Mouse (Mus musculus) gastrocnemius, postnatal 36 days (tissue): Measurements from ENCODE around the gene Wfdc8. TPM values are rescaled to one million over a fixed set of nuclear protein-coding genes. Genes with fewer than 3 reads are reported as not detected.

Experiments
- DNase-seq, 2 experiments: peaks; one replicate each; pipeline ENCODE4 v3.0.0; 2022
- intact Hi-C: fragments of 180-260 bp; cut with DNase I; formaldehyde crosslinking; loops from one replicate; pipeline ENCODE4 v1.15.1; 2025
- total RNA-seq, 2 experiments: library from RNA; stranded (reverse); gene quantifications; 2 replicates each; pipeline ENCODE4 v1.2.3; 2021

Wfdc8 gene
- total RNA-seq, 2 experiments from 2014 or later: not detected

- intact Hi-C loops: no loop called here
- DNase-seq: no peak
These were observed 49.9 kb downstream of the Wfdc8 start for GRCm38 (mm10) chr2:164563339-164564038.

GRCm38 (mm10) chr2:164562391-164563188 lies 50.8 kb downstream of the Wfdc8 start, which contains the start of gene Wfdc2:
TSS of gene Wfdc2 (plus strand) at chr2:164562413.
- intact Hi-C loops: no loop called here
- no peak for DNase-seq

GRCm38 (mm10) chr2:164560106-164560505 lies 53.3 kb downstream of the Wfdc8 start:
- intact Hi-C loops: no loop called here
- DNase-seq: no peak

- intact Hi-C loops: no loop called here
- DNase-seq: no peak
These were observed 54.3 kb downstream of the Wfdc8 start for GRCm38 (mm10) chr2:164558991-164559645.

- intact Hi-C loops: no loop called here
- no peak for DNase-seq
These were observed 55.0 kb downstream of the Wfdc8 start for GRCm38 (mm10) chr2:164558426-164558825.

- intact Hi-C loops: no loop called here
- no peak for DNase-seq
These were observed 61.9 kb downstream of the Wfdc8 start for GRCm38 (mm10) chr2:164551502-164551901.

GRCm38 (mm10) chr2:164550895-164551269 lies 62.5 kb downstream of the Wfdc8 start:
- no peak for DNase-seq
- intact Hi-C loops: no loop called here

- DNase-seq: no peak
- intact Hi-C loops: no loop called here
These were observed 63.2 kb downstream of the Wfdc8 start for GRCm38 (mm10) chr2:164549963-164550894.

- DNase-seq: no peak
- intact Hi-C loops: no loop called here
These were observed 64.1 kb downstream of the Wfdc8 start for GRCm38 (mm10) chr2:164549338-164549737.

Other genes starting within 250 kb of the Wfdc8 start
- 1 to 10 TPM in 1 of 2 experiments, not detected in 1; 1.1 TPM for gene Slpi, start 224.5 kb downstream of the Wfdc8 start, total RNA-seq
- gene Rbpjl, start 210.5 kb downstream of the Wfdc8 start, total RNA-seq: not detected
- 1 to 10 TPM; 1.5 to 1.7 TPM for gene Matn4, start 208.5 kb downstream of the Wfdc8 start, total RNA-seq
- gene Sdc4, start 169.7 kb downstream of the Wfdc8 start, total RNA-seq: 10 to 100 TPM; 36.5 to 50.3 TPM
- gene Sys1, start 156.7 kb downstream of the Wfdc8 start, total RNA-seq: 10 to 100 TPM; 17.2 to 20.3 TPM
- gene Gm20458, start 152.7 kb downstream of the Wfdc8 start, total RNA-seq: 1 to 10 TPM; 2.5 to 5.3 TPM
- not detected for gene Trp53tg5, start 139.9 kb downstream of the Wfdc8 start, total RNA-seq
- 10 to 100 TPM; 24.6 to 25.8 TPM for gene Dbndd2, start 127.5 kb downstream of the Wfdc8 start, total RNA-seq
- gene Pigt, start 116.1 kb downstream of the Wfdc8 start, total RNA-seq: 10 to 100 TPM; 31.8 to 32.5 TPM
- under 1 TPM in 1 of 2 experiments, not detected in 1; 0.71 TPM for gene Wfdc2, start 51.2 kb downstream of the Wfdc8 start, total RNA-seq
- not detected for gene Spint3, start 40.2 kb downstream of the Wfdc8 start, total RNA-seq
- gene Wfdc6a, start 28.2 kb downstream of the Wfdc8 start, total RNA-seq: not detected
- not detected for gene Eppin, start 20.0 kb downstream of the Wfdc8 start, total RNA-seq
- not detected for gene Wfdc6b, start 104 bp downstream of the Wfdc8 start, total RNA-seq
- not detected for gene Wfdc16, start 25.2 kb upstream of the Wfdc8 start, total RNA-seq
- gene Wfdc10, start 42.4 kb upstream of the Wfdc8 start, total RNA-seq: not detected
- gene Wfdc9, start 43.0 kb upstream of the Wfdc8 start, total RNA-seq: not detected
- not detected for gene Wfdc11, start 60.5 kb upstream of the Wfdc8 start, total RNA-seq
- gene Wfdc13, start 71.5 kb upstream of the Wfdc8 start, total RNA-seq: not detected
- not detected for gene Spint4, start 84.9 kb upstream of the Wfdc8 start, total RNA-seq
- gene Spint5, start 101.7 kb upstream of the Wfdc8 start, total RNA-seq: not detected
- not detected for gene Wfdc3, start 132.3 kb upstream of the Wfdc8 start, total RNA-seq
- gene Dnttip1, start 132.4 kb upstream of the Wfdc8 start, total RNA-seq: 10 to 100 TPM; 15.8 to 18.1 TPM
- 1 to 10 TPM; 1.0 to 1.4 TPM for gene Ube2c, start 156.3 kb upstream of the Wfdc8 start, total RNA-seq
- gene Tnnc2, start 166.3 kb upstream of the Wfdc8 start, total RNA-seq: over 10,000 TPM; 16,945 to 17,744 TPM
- 10 to 100 TPM; 18.1 to 20.8 TPM for gene Snx21, start 172.2 kb upstream of the Wfdc8 start, total RNA-seq
- 1 to 10 TPM; 6.9 to 8.6 TPM for gene Acot8, start 191.3 kb upstream of the Wfdc8 start, total RNA-seq
- gene Zswim3, start 191.5 kb upstream of the Wfdc8 start, total RNA-seq: 1 to 10 TPM; 1.2 TPM
- gene Zswim1, start 209.1 kb upstream of the Wfdc8 start, total RNA-seq: 1 to 10 TPM; 3.0 to 4.6 TPM
- gene Spata25, start 214.9 kb upstream of the Wfdc8 start, total RNA-seq: under 1 TPM in 1 of 2 experiments, not detected in 1; 0.36 TPM
- gene Ctsa, start 219.2 kb upstream of the Wfdc8 start, total RNA-seq: 10 to 100 TPM; 45.6 to 49.4 TPM
- 10 to 100 TPM; 35.8 to 36.3 TPM for gene Neurl2, start 219.8 kb upstream of the Wfdc8 start, total RNA-seq
- 10 to 100 TPM; 15.3 to 15.7 TPM for gene Pltp, start 244.1 kb upstream of the Wfdc8 start, total RNA-seq